Mouse (Mus musculus): ENCODE measurements around the gene Top2a.

The Top2a gene

DNA sequence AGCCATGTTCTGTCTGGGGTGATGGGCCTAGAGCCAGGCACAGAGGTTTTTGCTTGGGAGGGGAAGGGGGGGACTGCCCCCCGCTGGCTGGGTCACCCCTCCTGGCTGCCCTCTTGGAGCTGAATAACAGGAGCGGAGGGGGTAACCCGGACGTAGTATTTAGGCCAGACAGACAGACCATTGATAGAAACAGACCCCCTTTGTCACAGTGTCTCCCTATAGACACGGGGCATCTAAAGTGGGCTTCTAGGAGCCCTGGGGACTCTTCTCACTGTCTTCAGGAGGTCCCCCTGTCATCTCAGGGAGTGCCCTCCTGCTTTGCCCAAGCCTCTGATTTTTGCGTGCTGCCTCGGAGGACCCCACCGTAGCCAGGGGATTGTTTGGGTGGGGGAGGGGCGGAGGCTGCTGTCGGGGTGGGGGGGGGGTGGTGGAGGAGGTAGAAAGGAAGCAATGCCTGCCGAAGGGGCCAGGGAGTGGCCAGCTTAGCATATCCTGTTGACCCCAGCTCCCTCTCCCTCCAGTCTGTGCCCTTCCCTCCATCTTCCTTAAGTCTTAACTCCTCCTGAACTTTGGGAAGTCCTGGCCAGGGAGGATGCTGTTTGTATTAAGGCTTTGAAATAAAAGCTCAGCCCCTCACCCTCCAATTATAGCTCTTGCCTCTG is 58.4 kb downstream of the Top2a start:
- in situ Hi-C loops (cut with MboI, MseI): no loop called here

DNA sequence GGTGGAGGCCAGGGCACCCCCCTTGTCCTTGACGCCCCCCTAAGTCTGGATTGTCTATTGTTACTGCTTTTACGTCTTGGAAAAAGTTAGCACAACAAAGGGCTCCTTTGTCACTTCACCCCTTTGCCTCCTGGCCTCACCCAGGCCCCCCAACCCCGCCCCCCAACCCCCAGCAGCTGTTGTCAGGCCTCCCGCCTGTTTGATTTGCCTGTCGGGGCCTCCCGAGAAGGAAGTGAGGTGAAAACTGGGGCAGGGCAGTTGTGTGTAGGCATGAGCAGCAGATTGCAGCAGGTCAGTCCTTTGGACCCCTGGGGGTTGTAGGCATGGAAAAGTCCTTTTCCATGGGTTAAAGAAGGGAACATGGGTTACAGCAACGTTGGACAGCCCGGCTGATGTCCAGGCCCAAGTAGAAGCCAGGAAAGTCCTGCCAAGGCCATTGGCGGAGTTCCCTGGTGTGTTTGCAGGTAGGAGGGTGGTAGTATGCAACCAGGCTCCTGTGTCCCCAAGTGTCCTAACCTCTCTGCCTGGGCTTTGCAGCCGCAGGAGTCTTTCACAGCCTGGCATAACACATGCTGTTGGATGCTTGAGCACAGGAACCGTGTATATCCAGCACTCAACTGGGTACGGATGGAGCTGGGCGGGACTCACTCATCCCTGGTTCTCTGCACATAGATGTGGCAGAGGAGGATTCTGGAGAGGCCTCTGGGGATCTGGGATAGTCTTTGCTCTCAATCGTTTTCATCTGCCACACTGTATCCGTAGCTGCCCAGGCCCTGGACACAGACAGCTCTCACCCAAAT is 59.2 kb downstream of the Top2a start:
- in situ Hi-C loops (cut with MboI, MseI): no loop called here

DNA sequence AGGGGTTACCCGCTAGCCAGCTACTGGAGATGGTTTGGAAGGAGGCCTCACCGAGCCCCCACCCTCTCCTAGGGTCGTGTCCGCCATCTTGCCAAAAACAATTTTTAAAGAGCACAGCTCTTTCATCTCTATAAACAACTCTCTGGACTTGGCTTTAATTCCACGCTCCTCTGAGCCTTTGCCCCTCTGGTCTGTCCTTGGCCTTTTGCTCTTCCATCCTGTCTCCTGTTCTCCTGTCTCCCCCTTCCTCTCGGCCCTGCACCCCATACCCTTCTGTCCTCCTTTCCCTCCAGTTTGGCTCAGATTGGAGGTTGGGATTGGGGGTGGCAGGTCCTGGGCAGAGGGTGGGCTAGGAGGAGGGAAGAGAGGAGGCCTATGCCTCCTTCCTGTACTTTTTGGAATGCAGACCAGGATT is 59.8 kb downstream of the Top2a start:
- in situ Hi-C loops (cut with MboI, MseI): no loop called here

DNA sequence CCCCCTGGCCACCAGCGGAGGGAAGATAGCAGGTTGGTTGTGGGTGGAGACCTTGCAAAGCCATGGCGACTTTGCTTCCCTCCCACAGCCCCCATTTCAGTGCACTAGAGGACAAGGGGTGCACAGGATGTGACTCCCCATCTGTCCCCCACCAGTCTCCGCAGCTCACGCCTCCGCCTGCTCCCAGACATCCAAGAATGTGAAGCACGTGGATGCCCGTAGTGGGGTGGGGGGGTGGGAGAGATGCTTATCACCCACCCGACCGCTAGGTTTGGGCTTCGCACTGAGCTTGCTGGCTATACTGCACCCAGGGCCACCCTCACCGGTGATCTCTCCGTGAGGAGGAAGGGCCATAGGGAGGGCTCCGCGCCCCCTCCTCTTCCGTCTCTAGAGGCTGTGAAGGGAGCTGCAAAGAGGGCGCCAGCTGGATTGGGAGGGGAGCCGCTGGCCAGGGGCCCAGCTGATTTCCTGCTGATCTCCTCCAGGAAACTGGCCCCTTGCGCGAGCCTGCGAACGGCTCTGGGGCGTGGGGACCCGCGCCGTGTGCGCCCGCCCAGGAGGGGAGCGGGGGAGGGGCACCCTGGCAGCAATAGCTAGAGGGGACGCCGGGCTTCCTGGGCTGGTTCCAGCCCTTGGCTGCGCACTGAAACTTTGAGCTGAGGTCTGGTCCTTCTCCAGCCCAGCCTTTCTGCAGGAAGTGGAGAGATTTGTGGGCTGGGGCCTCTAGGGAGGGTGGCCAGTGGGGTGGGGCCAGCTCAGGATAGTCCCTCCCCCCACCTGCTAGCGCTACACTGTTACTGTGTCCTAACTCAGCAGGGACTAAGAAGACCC is 60.6 kb downstream of the Top2a start:
- in situ Hi-C loops (cut with MboI, MseI): no loop called here

DNA sequence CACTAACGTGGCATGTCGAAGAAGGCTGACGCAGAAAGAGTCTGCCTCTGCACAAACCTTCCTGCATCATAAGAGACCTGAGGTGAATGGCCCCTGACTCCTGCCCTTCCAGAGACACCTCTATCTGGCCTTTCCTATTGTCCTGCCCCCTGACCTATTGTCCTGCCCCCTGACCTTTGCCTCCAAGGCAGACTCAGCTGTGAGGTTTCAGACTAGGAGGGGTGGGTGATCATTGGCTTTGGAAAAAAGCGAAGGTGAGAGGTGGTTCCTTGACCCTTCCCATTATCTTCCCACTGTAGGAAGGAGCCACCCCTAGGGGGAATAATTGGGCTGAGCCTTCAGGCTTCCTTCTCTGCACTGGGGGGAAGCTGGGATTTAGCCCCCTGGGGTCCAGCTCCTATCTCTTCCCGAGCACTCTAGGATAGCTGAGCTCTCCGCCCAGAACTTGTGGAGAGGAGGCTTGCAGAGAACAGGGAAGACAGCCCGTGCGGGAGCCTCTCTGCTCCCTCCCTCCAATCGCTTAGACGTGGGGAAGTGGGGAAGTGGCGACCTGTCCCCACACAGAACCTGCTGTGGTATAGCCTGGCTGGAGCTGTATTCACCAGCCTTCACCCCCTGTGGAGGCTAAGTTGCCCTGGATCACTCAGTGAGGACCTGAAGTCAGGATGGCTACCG is 61.4 kb downstream of the Top2a start:
- in situ Hi-C loops (cut with MboI, MseI): no loop called here

DNA sequence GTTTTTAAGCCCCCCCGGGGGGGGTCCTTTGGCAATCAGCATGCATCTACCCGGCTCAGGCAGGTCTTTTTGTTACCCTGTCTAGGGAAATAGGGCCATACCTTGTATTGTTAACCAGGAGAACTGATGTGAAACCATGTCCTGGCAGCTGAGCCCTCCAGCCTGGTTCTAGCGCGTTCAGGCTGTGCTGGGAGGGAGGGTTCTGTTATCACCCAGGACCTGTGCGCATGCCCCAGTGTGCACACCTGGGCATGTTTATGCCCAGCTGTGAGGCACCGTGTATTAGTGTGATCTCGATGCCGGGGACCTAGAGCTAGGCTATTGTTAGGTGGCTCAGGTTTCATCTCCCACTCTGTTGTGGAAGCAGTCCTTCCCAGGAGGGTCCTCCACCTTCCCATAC is 62.2 kb downstream of the Top2a start:
- in situ Hi-C loops (cut with MboI, MseI): no loop called here

DNA sequence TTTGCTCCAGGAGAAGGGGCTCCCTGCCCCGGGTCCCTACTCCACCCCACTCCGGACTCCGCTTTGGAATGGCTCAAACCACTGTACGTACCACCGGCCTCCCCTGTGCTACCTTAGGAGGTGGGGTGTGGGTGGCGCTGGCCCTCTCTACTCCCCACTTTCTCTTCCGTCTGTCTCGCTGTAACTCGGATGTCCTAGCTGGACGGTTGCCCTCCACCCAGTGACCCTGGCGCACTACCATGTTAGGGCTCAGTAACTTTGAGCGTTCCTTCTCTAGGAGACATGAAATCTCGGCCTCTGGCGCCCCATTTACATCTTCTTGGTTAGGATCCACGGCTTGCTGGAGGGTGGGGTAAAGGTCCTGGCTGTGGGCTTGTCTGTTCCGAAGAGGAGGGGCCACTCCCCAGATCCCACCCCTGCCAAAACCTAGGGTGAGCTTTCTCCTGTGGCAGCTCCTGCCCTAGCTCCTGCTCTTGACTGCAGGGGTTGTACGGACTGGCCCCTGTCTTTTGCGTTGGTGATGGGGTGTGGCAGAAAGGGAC is 62.9 kb downstream of the Top2a start:
- in situ Hi-C loops (cut with MboI, MseI): no loop called here

DNA sequence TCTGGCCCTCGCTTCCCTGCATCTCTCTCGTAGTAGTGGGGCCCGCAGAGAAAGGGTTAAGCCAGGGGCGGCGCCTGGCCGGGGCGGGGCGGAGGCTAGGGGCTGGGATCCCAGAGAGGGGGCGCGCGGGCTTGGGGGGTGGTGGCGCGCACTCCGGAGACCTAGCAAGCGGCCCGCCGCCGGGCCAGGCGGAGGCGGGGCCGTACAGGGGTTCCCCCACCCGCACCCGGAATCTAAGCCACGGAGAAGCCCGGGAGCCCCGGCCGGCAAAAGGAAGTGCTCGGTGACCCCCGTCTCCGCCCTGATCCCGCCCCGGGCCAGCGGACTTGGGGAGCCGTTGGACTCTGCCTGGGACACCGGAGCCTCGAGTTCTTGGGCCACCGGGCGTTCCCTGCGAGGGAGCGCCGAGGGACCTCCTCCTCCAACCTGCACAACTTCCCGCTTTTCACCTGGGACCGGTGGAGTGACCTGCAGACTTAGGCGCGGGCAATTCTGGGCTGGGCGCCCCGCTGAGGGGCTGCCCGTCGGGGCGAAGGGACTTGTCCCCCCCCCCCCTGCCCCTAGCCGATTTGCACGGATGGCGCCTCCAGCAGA is 63.6 kb downstream of the Top2a start:
- in situ Hi-C loops (cut with MboI, MseI): no loop called here

DNA sequence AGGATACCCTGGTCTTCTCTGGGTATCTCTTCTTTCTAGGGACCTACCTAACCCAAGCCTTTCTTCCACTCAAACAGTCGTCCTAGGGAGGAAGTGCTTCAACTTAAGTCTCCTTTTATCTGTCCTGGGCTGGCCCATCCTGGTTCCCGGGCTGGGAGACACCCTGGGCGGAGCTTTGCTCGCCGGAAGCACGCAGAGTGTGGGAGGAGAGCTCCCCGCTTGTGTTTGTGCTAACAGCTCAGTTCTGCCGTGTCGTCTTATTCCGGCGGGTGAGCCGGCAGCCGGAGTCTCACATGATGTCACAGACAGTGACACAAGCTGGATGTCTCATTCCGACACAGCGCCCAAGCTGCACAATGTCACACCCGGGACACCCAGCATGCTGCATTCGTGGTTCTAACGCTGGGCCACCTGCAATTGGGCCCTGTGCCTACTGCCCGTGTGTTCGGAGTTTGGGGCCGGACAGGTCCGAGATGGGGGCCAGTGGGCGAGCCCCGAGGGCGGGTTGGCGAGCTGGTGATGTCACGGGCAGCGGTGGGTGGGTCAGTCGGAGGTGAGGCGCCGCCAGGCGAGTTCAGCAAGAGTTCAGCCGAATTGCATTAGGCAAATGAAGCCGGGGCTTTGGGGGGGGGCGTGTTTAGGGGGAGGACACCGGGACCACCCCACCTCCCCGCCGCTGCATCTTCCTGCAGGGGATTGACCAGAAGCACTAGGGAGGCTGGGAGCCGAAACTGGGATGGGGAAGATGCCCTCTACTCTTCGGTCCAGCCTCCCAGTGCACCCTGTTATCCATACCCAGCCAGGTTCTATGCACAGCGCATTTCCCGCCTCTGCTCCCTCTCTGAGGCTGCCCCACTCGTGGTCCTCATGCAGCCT is 64.3 kb downstream of the Top2a start:
- in situ Hi-C loops (cut with MboI, MseI): loop anchor here (10.0 kb wide), 1 partner anchor 1835 kb away; no protein-coding TSS in a partner anchor

DNA sequence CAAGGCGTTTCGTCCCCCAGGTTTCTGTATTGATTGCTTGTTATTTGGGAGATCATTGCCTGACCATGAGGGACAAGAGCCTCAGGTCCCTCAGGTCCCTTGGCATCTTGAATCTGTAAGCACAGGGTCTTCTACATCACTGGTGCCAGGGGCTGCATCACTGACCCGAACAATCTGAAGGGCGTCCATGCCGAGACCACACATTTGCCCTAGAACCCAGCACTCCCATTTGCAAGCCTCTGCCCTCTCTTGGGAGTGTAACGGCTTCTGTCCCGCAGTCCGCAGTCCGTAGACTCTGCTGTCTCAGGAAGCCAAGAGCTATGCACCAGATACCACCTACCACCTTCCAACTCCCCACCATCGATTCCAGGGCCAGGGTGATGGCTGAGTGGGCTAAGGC is 67.6 kb downstream of the Top2a start:
- in situ Hi-C loops (cut with MboI, MseI): loop anchor here (10.0 kb wide), 1 partner anchor 1832 kb away; no protein-coding TSS in a partner anchor

DNA sequence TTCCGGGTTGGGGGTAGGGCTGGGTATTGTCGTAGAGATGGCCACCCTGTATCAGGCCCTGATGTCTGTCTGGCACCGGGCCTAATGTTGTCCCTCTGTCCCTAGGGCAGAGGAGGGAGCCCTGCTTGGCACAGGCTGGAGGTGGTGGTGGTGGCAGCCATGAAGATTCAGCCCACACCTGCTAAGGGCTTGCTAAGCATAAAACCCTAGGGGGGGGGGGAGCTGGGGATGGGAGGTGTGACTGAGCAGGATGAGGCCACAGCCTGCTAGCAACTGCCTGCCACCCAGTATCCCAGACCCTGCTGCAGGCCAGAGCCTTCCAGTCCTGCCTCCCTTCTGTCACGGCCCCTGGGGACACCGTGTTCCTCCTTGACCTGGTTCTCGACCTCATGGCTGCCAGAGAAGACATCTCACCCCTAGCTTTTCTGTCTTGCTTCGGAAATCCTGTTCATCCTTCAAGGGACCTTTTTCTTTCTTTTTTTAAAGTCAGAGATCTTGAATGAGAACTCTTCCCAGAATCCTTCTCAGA is 68.2 kb downstream of the Top2a start:
- in situ Hi-C loops (cut with MboI, MseI): loop anchor here (10.0 kb wide), 1 partner anchor 1831 kb away; no protein-coding TSS in a partner anchor

DNA sequence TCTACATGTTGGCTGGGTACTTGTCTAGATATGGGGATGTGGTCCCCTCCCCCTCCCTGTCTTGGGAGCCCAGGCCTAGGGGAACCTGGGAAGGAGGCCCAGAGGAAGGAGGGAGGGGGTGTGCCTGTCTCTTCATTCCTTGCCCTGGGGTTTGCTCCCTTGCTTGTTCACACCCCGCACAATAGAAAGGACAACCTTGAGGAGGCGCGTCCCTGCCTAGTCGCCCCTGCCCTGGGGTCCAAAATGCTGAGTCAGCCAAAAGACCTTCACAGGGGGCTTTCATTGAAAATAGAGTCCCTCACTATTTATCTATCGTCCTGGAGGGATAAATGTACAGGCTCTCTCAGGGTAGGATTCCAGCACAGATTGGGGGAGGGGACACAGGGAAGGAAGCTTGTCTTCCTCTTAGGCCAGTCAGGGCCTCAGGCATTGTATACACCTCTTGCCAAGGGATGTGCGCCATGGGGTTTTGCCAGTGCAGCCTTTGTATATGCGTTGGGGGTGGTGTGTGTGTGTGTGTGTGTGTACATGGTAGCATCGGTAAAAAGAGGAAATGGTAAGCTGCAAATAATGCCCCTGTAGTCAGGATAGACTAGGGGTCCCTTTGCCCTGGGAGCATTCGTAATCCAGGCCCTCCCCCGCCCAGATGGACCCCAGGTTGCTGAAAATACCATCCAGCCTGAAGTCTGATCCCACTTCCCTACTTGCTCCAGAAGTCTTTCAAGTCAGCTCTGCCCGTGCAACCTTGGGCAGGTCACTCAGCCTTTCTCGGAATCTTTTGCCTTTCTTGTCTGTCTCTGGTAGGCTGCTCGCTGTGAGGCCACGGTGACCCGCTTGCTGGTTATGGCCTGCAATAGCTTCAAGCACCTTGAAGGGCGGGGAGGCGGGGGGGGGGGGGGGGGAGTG is 68.9 kb downstream of the Top2a start:
- in situ Hi-C loops (cut with MboI, MseI): loop anchor here (10.0 kb wide), 1 partner anchor 1830 kb away; no protein-coding TSS in a partner anchor

DNA sequence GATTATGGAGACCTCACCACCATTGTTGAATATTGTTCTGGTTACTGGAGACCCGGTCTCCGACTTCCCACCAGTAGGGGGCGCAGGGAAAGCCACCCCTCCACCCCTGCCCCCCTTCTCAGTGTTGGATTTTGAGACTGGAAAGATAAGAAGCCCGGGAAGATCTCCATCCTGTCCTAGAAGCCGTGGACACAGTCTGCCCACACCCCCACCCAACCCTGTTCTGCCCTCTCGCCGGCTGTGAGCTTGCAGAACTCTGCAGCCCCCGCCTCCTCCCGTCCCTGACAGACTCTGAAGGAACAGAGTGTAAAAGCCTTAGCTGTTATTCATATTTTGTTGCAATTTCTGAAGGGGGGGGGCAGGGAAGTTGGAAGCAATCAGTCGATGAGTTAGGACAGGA is 69.6 kb downstream of the Top2a start:
- in situ Hi-C loops (cut with MboI, MseI): loop anchor here (10.0 kb wide), 1 partner anchor 1830 kb away; no protein-coding TSS in a partner anchor

DNA sequence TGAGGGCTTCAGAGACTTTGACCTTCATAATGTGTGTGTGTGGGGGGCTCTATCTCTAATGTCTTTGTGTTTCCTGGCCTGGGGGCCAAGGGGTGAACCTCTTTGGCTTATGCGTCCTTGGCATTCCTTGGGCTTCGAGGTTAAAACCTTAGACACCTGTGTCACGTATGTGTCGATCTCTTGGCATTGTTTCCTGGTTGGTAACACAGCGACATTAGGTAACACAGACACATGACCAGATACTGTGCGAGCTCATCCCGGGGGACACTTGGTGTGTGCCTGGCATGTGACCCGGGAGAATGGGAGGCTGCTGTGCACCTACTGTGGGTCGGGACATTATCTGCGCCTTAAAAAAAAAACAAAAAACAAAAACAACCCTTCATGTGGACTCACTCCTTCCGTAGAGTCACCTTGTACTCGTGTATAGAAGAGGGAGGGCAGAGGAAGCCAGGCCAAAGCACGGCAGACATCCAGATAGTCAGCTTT is 70.1 kb downstream of the Top2a start:
- in situ Hi-C loops (cut with MboI, MseI): loop anchor here (10.0 kb wide), 1 partner anchor 1829 kb away; no protein-coding TSS in a partner anchor

DNA sequence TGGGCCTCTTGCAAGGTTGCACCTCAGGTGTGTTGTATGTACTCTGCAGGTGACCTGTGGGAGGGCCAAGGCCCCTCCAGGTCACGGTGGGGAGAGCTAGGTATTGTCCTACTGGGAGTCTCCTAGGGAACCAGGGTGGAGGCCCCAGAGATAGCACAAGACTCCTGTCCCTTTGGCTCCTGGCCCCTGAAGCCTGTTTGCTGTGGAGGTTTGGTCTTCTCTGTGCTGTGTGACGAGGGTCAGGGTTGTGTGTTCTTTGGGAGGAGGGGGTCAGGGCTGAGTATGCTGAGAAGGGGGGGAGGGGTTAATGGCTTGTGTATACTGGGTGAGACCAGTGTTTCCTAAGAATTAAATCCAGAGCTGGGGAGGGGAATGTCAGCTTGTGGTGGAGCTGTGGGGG is 70.6 kb downstream of the Top2a start:
- in situ Hi-C loops (cut with MboI, MseI): loop anchor here (10.0 kb wide), 1 partner anchor 1829 kb away; no protein-coding TSS in a partner anchor

DNA sequence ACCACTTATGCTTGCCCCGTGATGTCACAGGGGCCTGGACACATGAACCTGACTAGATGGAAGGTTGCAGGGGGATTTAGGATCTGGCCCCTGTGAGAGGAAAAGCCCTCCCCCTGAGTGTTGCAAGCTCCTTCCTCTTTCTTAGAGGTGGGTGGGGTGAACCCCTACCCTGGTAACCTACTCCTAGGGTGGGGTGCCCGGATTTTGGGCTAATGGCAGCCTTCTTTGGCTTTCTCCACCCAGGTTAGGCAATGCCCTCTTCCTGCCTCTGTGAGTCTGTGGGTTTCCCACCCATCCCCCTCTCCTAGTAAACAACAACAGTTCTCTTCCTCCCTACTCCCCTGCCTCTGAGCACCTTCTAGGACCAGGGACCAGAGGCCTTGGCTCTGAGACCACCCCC is 71.3 kb downstream of the Top2a start:
- in situ Hi-C loops (cut with MboI, MseI): loop anchor here (10.0 kb wide), 1 partner anchor 1828 kb away; no protein-coding TSS in a partner anchor

DNA sequence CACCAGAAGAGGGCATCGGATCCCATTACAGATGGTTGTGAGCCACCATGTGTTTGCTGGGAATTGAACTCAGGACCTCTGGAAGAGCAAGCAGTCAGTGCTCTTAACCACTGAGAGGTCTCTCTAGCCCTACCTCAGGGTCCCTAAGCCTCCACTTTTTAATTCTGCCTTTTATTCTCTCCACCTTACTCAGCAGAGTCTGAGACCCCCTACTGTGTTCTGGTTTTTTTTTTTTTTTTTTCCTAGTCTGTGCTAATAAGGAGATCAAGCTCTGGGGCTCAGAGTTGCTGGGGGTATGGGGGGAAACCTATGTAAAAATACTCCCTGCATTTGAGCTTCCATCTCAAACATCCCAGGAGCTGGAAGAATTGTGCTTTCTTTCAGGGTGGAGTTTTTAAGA is 71.9 kb downstream of the Top2a start:
- in situ Hi-C loops (cut with MboI, MseI): loop anchor here (10.0 kb wide), 1 partner anchor 1827 kb away; no protein-coding TSS in a partner anchor

Data from T-helper 1 cell (primary cell).